Mouse (Mus musculus) spleen, embryonic (tissue): Measurements from ENCODE around the gene Igsf3.
"Not testable (repeated sequence)": the region's sequence is repeated elsewhere in the genome, so short reads cannot be mapped to it uniquely, and the experiment has no call there.

Source experiments
- CTCF ChIA-PET: fragments of 350-600 bp; sonication (Branson Sonifier 250); formaldehyde crosslinking; loops from one replicate; lab custom pipeline; 2022; lab: Charles Lee

The Igsf3 gene

GRCm38 (mm10) chr3:101404620-101405415 is 27.9 kb downstream of the Igsf3 start:
- CTCF ChIA-PET, result no interaction called here

- CTCF ChIA-PET, result no interaction called here
These were observed 28.6 kb downstream of the Igsf3 start for GRCm38 (mm10) chr3:101405495-101405894.

- CTCF ChIA-PET, result no interaction called here
These were observed 29.2 kb downstream of the Igsf3 start for GRCm38 (mm10) chr3:101406097-101406496.

- CTCF ChIA-PET, result interaction anchor here (0.6 kb wide), 2 partner anchors 9 to 742 kb away, joined by 5 to 7 read pairs; no protein-coding TSS in a partner anchor
These were observed 30.7 kb downstream of the Igsf3 start for GRCm38 (mm10) chr3:101407568-101407967.

GRCm38 (mm10) chr3:101408953-101409750 is 32.3 kb downstream of the Igsf3 start:
- CTCF ChIA-PET, result interaction anchor here (0.7 kb wide), 2 partner anchors 72 to 450 kb away, joined by 3 to 4 read pairs; no protein-coding TSS in a partner anchor

GRCm38 (mm10) chr3:101410202-101410601 is 33.3 kb downstream of the Igsf3 start:
- CTCF ChIA-PET, result no interaction called here

- CTCF ChIA-PET, result no interaction called here
These were observed 33.9 kb downstream of the Igsf3 start for GRCm38 (mm10) chr3:101410745-101411144.

- CTCF ChIA-PET, result no interaction called here
These were observed 34.7 kb downstream of the Igsf3 start for GRCm38 (mm10) chr3:101411626-101412025.

- CTCF ChIA-PET, result no interaction called here
These were observed 35.2 kb downstream of the Igsf3 start for GRCm38 (mm10) chr3:101412115-101412514.

- CTCF ChIA-PET, result not testable (repeated sequence)
These were observed 36.1 kb downstream of the Igsf3 start for GRCm38 (mm10) chr3:101413013-101413412.

GRCm38 (mm10) chr3:101418740-101419652 is 42.1 kb downstream of the Igsf3 start:
- CTCF ChIA-PET, result interaction anchor here (0.7 kb wide), 1 partner anchor 316 kb away, joined by 6 read pairs; no protein-coding TSS in a partner anchor

- CTCF ChIA-PET, result no interaction called here
These were observed 42.7 kb downstream of the Igsf3 start for GRCm38 (mm10) chr3:101419653-101419994.

- CTCF ChIA-PET, result interaction anchor here (0.6 kb wide), 1 partner anchor 12 kb away, joined by 11 read pairs; no protein-coding TSS in a partner anchor
These were observed 46.3 kb downstream of the Igsf3 start for GRCm38 (mm10) chr3:101423188-101423587.

GRCm38 (mm10) chr3:101424295-101424885 is 47.5 kb downstream of the Igsf3 start:
- CTCF ChIA-PET, result no interaction called here

GRCm38 (mm10) chr3:101429982-101430754 is 53.3 kb downstream of the Igsf3 start:
- CTCF ChIA-PET, result interaction anchor here (0.6 kb wide), 1 partner anchor 390 kb away, joined by 4 read pairs; no protein-coding TSS in a partner anchor

GRCm38 (mm10) chr3:101430755-101431115 is 53.9 kb downstream of the Igsf3 start:
- CTCF ChIA-PET, result interaction anchor here (0.6 kb wide), 1 partner anchor 389 kb away, joined by 4 read pairs; no protein-coding TSS in a partner anchor

GRCm38 (mm10) chr3:101435672-101436071 is 58.8 kb downstream of the Igsf3 start:
- CTCF ChIA-PET, result no interaction called here

GRCm38 (mm10) chr3:101436469-101436868 is 59.6 kb downstream of the Igsf3 start:
- CTCF ChIA-PET, result no interaction called here

GRCm38 (mm10) chr3:101437021-101437563 is 60.2 kb downstream of the Igsf3 start:
- CTCF ChIA-PET, result no interaction called here
